Mouse (Mus musculus): ENCODE measurements around the gene 1810046K07Rik.

- TF ChIP-seq CTCF (conservative IDR thresholded peaks at IDR 0.05; ENCODE audit: low read length) (no peak), NANOG (IDR thresholded peaks at IDR 0.05; ENCODE audit: borderline replicate concordance, low read length) (no peak), POU5F1 (IDR thresholded peaks at IDR 0.05; ENCODE audit: borderline replicate concordance, low read length) (no peak)
Observed at GRCm38 (mm10) chr9:51349422-51349821, 20.7 kb upstream of the 1810046K07Rik start.

Measured in E14TG2a.4 (cell line).